Mouse (Mus musculus) adrenal gland, postnatal 25 days (tissue): ENCODE measurements around the gene Tmsb15b1. TPM values are rescaled to one million over a fixed set of nuclear protein-coding genes. Genes with fewer than 3 reads are reported as not detected.

Source experiments
- total RNA-seq: library from RNA; stranded (reverse); gene quantifications from 2 replicates; pipeline ENCODE4 v1.2.3, GENCODE M21; 2021

Gene Tmsb15b1
- total RNA-seq, 1 experiment from 2014 or later = 1.8 TPM

Other genes starting within 250 kb of the Tmsb15b1 start
- gene Morf4l2, start 233.2 kb downstream of the Tmsb15b1 start, total RNA-seq = 257 and 345 TPM in 2 replicates
- not detected in 2 replicates for gene Glra4, start 196.7 kb downstream of the Tmsb15b1 start, total RNA-seq
- 7.0 and 8.4 TPM in 2 replicates for gene Plp1, start 154.2 kb downstream of the Tmsb15b1 start, total RNA-seq
- 0.24 and 0.61 TPM in 2 replicates for gene Rab9b, start 108.1 kb downstream of the Tmsb15b1 start, total RNA-seq
- not detected in 2 replicates for gene H2bfm, start 49.5 kb downstream of the Tmsb15b1 start, total RNA-seq
- gene Tmsb15b2, start 1.4 kb downstream of the Tmsb15b1 start, total RNA-seq = 15.4 and 16.3 TPM in 2 replicates
- 0.67 and 3.5 TPM in 2 replicates for gene Tmsb15l, start within 50 bp of the Tmsb15b1 start, total RNA-seq
- gene Zcchc18, start 16.3 kb upstream of the Tmsb15b1 start, total RNA-seq = 8.3 and 13.7 TPM in 2 replicates
- gene Slc25a53, start 61.4 kb upstream of the Tmsb15b1 start, total RNA-seq = 13.5 and 13.7 TPM in 2 replicates
- gene Fam199x, start 72.7 kb upstream of the Tmsb15b1 start, total RNA-seq = 6.3 and 7.2 TPM in 2 replicates
- not detected in 2 replicates for gene Esx1, start 145.2 kb upstream of the Tmsb15b1 start, total RNA-seq